ENCODE assay signal across 23 mouse cellular contexts in the genomic region with DNA sequence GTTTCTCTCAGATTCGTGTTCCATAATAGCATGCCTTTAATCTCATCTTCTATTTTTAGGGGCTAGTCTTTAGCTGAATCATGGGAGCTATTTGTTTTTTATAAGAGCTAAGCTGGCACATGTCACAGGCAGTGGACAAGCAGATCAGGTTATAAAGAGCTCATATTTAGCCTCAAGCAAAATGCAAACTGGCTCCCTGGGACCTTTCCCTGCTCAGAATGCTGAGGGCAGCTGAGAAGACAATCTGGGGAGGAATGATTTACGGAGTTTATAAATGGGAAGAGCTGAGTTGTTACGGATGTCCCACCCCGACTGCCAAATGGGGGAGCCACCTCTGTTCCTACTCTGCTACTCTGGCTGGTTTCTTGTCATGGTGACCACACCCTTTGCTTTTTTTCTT.
DNase-seq lines count a peak whose midpoint lies in the region; ATAC-seq lines count a peak whose summit lies in the region.
"Had no signal": no experiment of that assay in that cellular context is flagged by ENCODE, and none has a peak within 500 bp of the region (broad histone marks: within the 10 kb centered on the region; RNA-seq: fewer than 3 reads in every experiment).

No protein-coding gene starts in this region.

- peaks cover 10% of the 10 kb centered on the region for H3K4me1 ChIP-seq in midbrain, embryonic 13.5 days (replicated peaks)
- H3K4me1 ChIP-seq in midbrain, embryonic 11.5 days (ENCODE audit: control insufficient read depth, insufficient read depth, low read length), result no peaks in the 10 kb centered on the region
- H3K4me1 ChIP-seq in neural tube, embryonic 14.5 days (ENCODE audit: control insufficient read depth, insufficient read depth, low read length), result no peaks in the 10 kb centered on the region
- H3K4me1 ChIP-seq: embryonic facial prominence, embryonic 13.5 days; heart, embryonic 10.5 days; hindbrain, embryonic 12.5 days had no signal

- H3K27me3 ChIP-seq in midbrain, embryonic 13.5 days, result no peaks in the 10 kb centered on the region
- no peaks in the 10 kb centered on the region for H3K27me3 ChIP-seq in midbrain, embryonic 11.5 days (ENCODE audit: control insufficient read depth, insufficient read depth, low read length)
- no peaks in the 10 kb centered on the region for H3K27me3 ChIP-seq in neural tube, embryonic 14.5 days (ENCODE audit: control insufficient read depth, insufficient read depth, low read length)
- H3K27me3 ChIP-seq: embryonic facial prominence, embryonic 13.5 days; forebrain, embryonic 12.5 days; hindbrain, embryonic 12.5 days had no signal

- WGBS in midbrain, embryonic 13.5 days, result 59% methylated on average over 4 of the region's 4 CpGs
- 77% methylated on average over 4 of the region's 4 CpGs for WGBS in midbrain, embryonic 11.5 days
- WGBS in neural tube, embryonic 14.5 days, result 26% methylated on average over 4 of the region's 4 CpGs

- H3K4me2 ChIP-seq in midbrain, embryonic 13.5 days (replicated peaks), result no peak overlapping the region
- no peak overlapping the region for H3K4me2 ChIP-seq in midbrain, embryonic 11.5 days
- no peak overlapping the region for H3K4me2 ChIP-seq in neural tube, embryonic 14.5 days (ENCODE audit: low read depth, low read length)
- H3K4me2 ChIP-seq: embryonic facial prominence, embryonic 13.5 days; forebrain, embryonic 12.5 days; hindbrain, embryonic 12.5 days had no signal

- ATAC-seq in midbrain, embryonic 13.5 days, result 0 out of 2 replicates have a peak, but pooled peaks have one; percentile 30
- no peak for ATAC-seq in midbrain, embryonic 11.5 days (ENCODE audit: low FRiP score)
- peak; percentile 77 for ATAC-seq in neural tube, embryonic 14.5 days (ENCODE audit: low read depth)
- ATAC-seq: forebrain, embryonic 16.5 days; inflammation-experienced regulatory T-cells, adult 6 months had no signal

- H3K9me3 ChIP-seq in midbrain, embryonic 13.5 days, result no peaks in the 10 kb centered on the region
- H3K9me3 ChIP-seq in midbrain, embryonic 11.5 days (ENCODE audit: control insufficient read depth, low read length), result no peaks in the 10 kb centered on the region
- no peaks in the 10 kb centered on the region for H3K9me3 ChIP-seq in neural tube, embryonic 14.5 days (ENCODE audit: control insufficient read depth, low read length)
- H3K9me3 ChIP-seq: embryonic facial prominence, embryonic 13.5 days; forebrain, embryonic 12.5 days; heart, embryonic 10.5 days; hindbrain, embryonic 12.5 days had no signal

- no peaks in the 10 kb centered on the region for H3K36me3 ChIP-seq in midbrain, embryonic 13.5 days
- H3K36me3 ChIP-seq in midbrain, embryonic 11.5 days (ENCODE audit: control insufficient read depth, insufficient read depth, low read length), result no peaks in the 10 kb centered on the region
- H3K36me3 ChIP-seq in neural tube, embryonic 14.5 days (ENCODE audit: control insufficient read depth, insufficient read depth, low read length), result no peaks in the 10 kb centered on the region
- H3K36me3 ChIP-seq: embryonic facial prominence, embryonic 13.5 days; forebrain, embryonic 12.5 days; heart, embryonic 10.5 days; hindbrain, embryonic 12.5 days had no signal

- no peak overlapping the region for H3K4me3 ChIP-seq in midbrain, embryonic 13.5 days (replicated peaks)
- H3K4me3 ChIP-seq in midbrain, embryonic 11.5 days (ENCODE audit: low read depth, low read length), result no peak overlapping the region
- H3K4me3 ChIP-seq in neural tube, embryonic 14.5 days (ENCODE audit: low read depth, low read length), result no peak overlapping the region
- H3K4me3 ChIP-seq: embryonic facial prominence, embryonic 13.5 days; forebrain, embryonic 12.5 days; heart, embryonic 10.5 days; hindbrain, embryonic 12.5 days had no signal

- no peak overlapping the region for H3K9ac ChIP-seq in midbrain, embryonic 13.5 days (replicated peaks)
- no peak overlapping the region for H3K9ac ChIP-seq in midbrain, embryonic 11.5 days (ENCODE audit: low read length)
- H3K9ac ChIP-seq in neural tube, embryonic 14.5 days (replicated peaks; ENCODE audit: low read depth, low read length), result no peak overlapping the region
- H3K9ac ChIP-seq: embryonic facial prominence, embryonic 13.5 days; forebrain, embryonic 12.5 days; hindbrain, embryonic 12.5 days had no signal

- H3K27ac ChIP-seq in midbrain, embryonic 13.5 days, result no peak overlapping the region
- no peak overlapping the region for H3K27ac ChIP-seq in midbrain, embryonic 11.5 days (ENCODE audit: low read depth, low read length)
- H3K27ac ChIP-seq in neural tube, embryonic 14.5 days (ENCODE audit: low read depth, low read length), result no peak overlapping the region
- H3K27ac ChIP-seq: embryonic facial prominence, embryonic 13.5 days; forebrain, embryonic 12.5 days; heart, embryonic 10.5 days; hindbrain, embryonic 12.5 days had no signal

- peak; percentile 15 for DNase-seq in gastrocnemius, adult 18-20 months (ENCODE audit: low spot score)
- DNase-seq in gastrocnemius, postnatal 10 days, result no peak
- no peak for DNase-seq in midbrain, embryonic 11.5 days (ENCODE audit: low spot score, missing footprints)
- DNase-seq in mesoderm, embryonic 11.5 days (ENCODE audit: low read depth, low spot score), result peak; percentile 39
- DNase-seq in layer of hippocampus, postnatal 10 days (ENCODE audit: low spot score in 2 of 2), result no peak
- no peak for DNase-seq in B cell, adult 2 months
- DNase-seq: adrenal gland, adult 2 months; adrenal gland, postnatal 25 days; cerebellum, adult 11 months; cerebellum, adult 9-10 months; cerebellum, postnatal 36 days; gastrocnemius, postnatal 36 days; heart, adult 18-20 months; heart, postnatal 10 days; heart, postnatal 4 days had no signal

Comparison
In these comparisons a context has a peak if more than half of its experiments do, and no peak if none do; other contexts are left out.
1. DNase-seq: peak in gastrocnemius, adult 18-20 months (single experiment) and mesoderm, embryonic 11.5 days (single experiment); none in gastrocnemius, postnatal 10 days (single experiment), midbrain, embryonic 11.5 days (single experiment), layer of hippocampus, postnatal 10 days (0 of 2) and B cell, adult 2 months (0 of 2).